Mouse (Mus musculus) intestine, embryonic 15.5 days (tissue): ENCODE measurements around the gene Ms4a12. TPM values are rescaled to one million over a fixed set of nuclear protein-coding genes. Genes with fewer than 3 reads are reported as not detected.

Experiments used
- ATAC-seq: fragments of 200-750 bp; cut with Nextera tagmentation; 2 replicates; pipeline ENCODE4 v1.8.0; 2017; ENCODE audit warnings: moderate TSS enrichment, moderate library complexity
- H3K27ac ChIP-seq: fragments of 300-500 bp; sonication (generic); 2 replicates; pipeline ENCODE4 v1.5.1; 2015; ENCODE audit warnings: mild to moderate bottlenecking, inconsistent platforms
- H3K27me3 ChIP-seq: fragments of 300-500 bp; sonication (generic); replicated peaks from 2 replicates; pipeline ENCODE4 v1.6.1; 2015; ENCODE audit warnings: inconsistent platforms
- H3K36me3 ChIP-seq: fragments of 300-500 bp; sonication (generic); 2 replicates; pipeline ENCODE4 v1.6.1; 2015; ENCODE audit warnings: inconsistent platforms
- H3K4me1 ChIP-seq: fragments of 300-500 bp; sonication (generic); replicated peaks from 2 replicates; pipeline ENCODE4 v1.6.1; 2015; ENCODE audit warnings: inconsistent platforms
- H3K4me2 ChIP-seq: fragments of 300-500 bp; sonication (generic); replicated peaks from 2 replicates; pipeline ENCODE4 v1.6.1; 2015; ENCODE audit warnings: mild to moderate bottlenecking, inconsistent platforms
- H3K4me3 ChIP-seq: fragments of 300-500 bp; sonication (generic); replicated peaks from 2 replicates; pipeline ENCODE4 v1.5.1; 2015; ENCODE audit warnings: inconsistent platforms
- H3K9ac ChIP-seq: fragments of 300-500 bp; sonication (generic); 2 replicates; pipeline ENCODE4 v1.6.1; 2015; ENCODE audit warnings: inconsistent platforms
- H3K9me3 ChIP-seq: fragments of 300-500 bp; sonication (generic); 2 replicates; pipeline ENCODE4 v1.6.1; 2016; ENCODE audit warnings: inconsistent platforms
- WGBS: fragments of 180-500 bp; shearing (Covaris S2); methylation state at CpG from one replicate; pipeline ENCODE4 v1.1.7; 2015; 5-methylcytosine and 5-hydroxymethylcytosine counted together
- polyA plus RNA-seq: library from polyadenylated mRNA; unstranded; fragments of >200 nt; fragmentation: Nextera tagmentation; extraction: Ambion mirVana; gene quantifications from 2 replicates; pipeline ENCODE4 v1.2.1, GENCODE M21; 2015

The Ms4a12 gene
- polyA plus RNA-seq, 1 experiment from 2014 or later, result 0.25 TPM

GRCm38 (mm10) chr19:11234921-11235735 is 2.9 kb upstream of the Ms4a12 start:
- Histone ChIP-seq H3K4me3 (no peak overlapping the region), H3K4me2 (0 out of 2 replicates have a peak overlapping the region, but pooled peaks have one; percentile 6), H3K27me3 (no peaks in the 10 kb centered on the region), H3K9me3 (no peaks in the 10 kb centered on the region), H3K4me1 (no peaks in the 10 kb centered on the region), H3K36me3 (no peaks in the 10 kb centered on the region), H3K27ac (peak overlapping the region; percentile 93), H3K9ac (no peak overlapping the region)
- 51% methylated on average over 5 of the region's 5 CpGs for WGBS
- peak; percentile 90 for ATAC-seq

- Histone ChIP-seq H3K4me2 (no peak overlapping the region), H3K27ac (peak overlapping the region; percentile 87), H3K4me1 (no peaks in the 10 kb centered on the region), H3K36me3 (no peaks in the 10 kb centered on the region), H3K9me3 (no peaks in the 10 kb centered on the region), H3K4me3 (no peak overlapping the region), H3K27me3 (no peaks in the 10 kb centered on the region), H3K9ac (no peak overlapping the region)
- ATAC-seq, result 0 out of 2 replicates have a peak, but pooled peaks have one; percentile 3
- WGBS, result 81% methylated on average over 5 of the region's 5 CpGs
Observed at GRCm38 (mm10) chr19:11234244-11234643, 2.0 kb upstream of the Ms4a12 start.

- no peaks in the 10 kb centered on the region for H3K4me1 ChIP-seq
- no peak within 1 kb of the TSS for H3K9ac ChIP-seq
- no peaks in the 10 kb centered on the region for H3K27me3 ChIP-seq
- no peak within 1 kb of the TSS for H3K27ac ChIP-seq
- no peaks in the 10 kb centered on the region for H3K36me3 ChIP-seq
- H3K4me2 ChIP-seq, result no peak within 1 kb of the TSS
- H3K4me3 ChIP-seq, result no peak within 1 kb of the TSS
- 67% methylated on average over 12 of the region's 12 CpGs for WGBS
- no peaks in the 10 kb centered on the region for H3K9me3 ChIP-seq
- no peak for ATAC-seq
Observed at GRCm38 (mm10) chr19:11196546-11196945, 35.7 kb downstream of the Ms4a12 start, which contains the start of gene Ms4a13. Gene Ms4a13 (minus strand): TSS chr19:11196737.

- H3K27ac ChIP-seq, result no peak overlapping the region
- H3K36me3 ChIP-seq, result no peaks in the 10 kb centered on the region
- no peak for ATAC-seq
- H3K4me3 ChIP-seq, result no peak overlapping the region
- no peaks in the 10 kb centered on the region for H3K4me1 ChIP-seq
- H3K27me3 ChIP-seq, result no peaks in the 10 kb centered on the region
- no peak overlapping the region for H3K4me2 ChIP-seq
- no peaks in the 10 kb centered on the region for H3K9me3 ChIP-seq
- WGBS, result 72% methylated on average over 1 of the region's 1 CpGs
- H3K9ac ChIP-seq, result no peak overlapping the region
Observed at GRCm38 (mm10) chr19:11192552-11192951, 39.7 kb downstream of the Ms4a12 start.

GRCm38 (mm10) chr19:11184121-11184520 is 48.1 kb downstream of the Ms4a12 start:
- Histone ChIP-seq H3K36me3 (no peaks in the 10 kb centered on the region), H3K9ac (no peak overlapping the region), H3K4me2 (no peak overlapping the region), H3K4me3 (no peak overlapping the region), H3K9me3 (no peaks in the 10 kb centered on the region), H3K4me1 (no peaks in the 10 kb centered on the region), H3K27ac (no peak overlapping the region), H3K27me3 (no peaks in the 10 kb centered on the region)
- 23% methylated on average over 5 of the region's 5 CpGs for WGBS
- ATAC-seq, result no peak

- no peaks in the 10 kb centered on the region for H3K4me1 ChIP-seq
- H3K4me2 ChIP-seq, result no peak overlapping the region
- no peak for ATAC-seq
- H3K27ac ChIP-seq, result no peak overlapping the region
- WGBS, result 75% methylated on average over 2 of the region's 2 CpGs
- no peak overlapping the region for H3K9ac ChIP-seq
- H3K9me3 ChIP-seq, result no peaks in the 10 kb centered on the region
- H3K4me3 ChIP-seq, result no peak overlapping the region
- no peaks in the 10 kb centered on the region for H3K36me3 ChIP-seq
- H3K27me3 ChIP-seq, result no peaks in the 10 kb centered on the region
Observed at GRCm38 (mm10) chr19:11177464-11177863, 54.8 kb downstream of the Ms4a12 start.

GRCm38 (mm10) chr19:11165172-11165571 is 67.1 kb downstream of the Ms4a12 start, which contains the start of gene 1700025F22Rik:
Gene 1700025F22Rik (minus strand): TSS chr19:11165320.
- Histone ChIP-seq H3K4me1 (no peaks in the 10 kb centered on the region), H3K9ac (no peak within 1 kb of the TSS), H3K27me3 (no peaks in the 10 kb centered on the region), H3K27ac (no peak within 1 kb of the TSS), H3K4me2 (no peak within 1 kb of the TSS), H3K4me3 (no peak within 1 kb of the TSS), H3K9me3 (no peaks in the 10 kb centered on the region), H3K36me3 (no peaks in the 10 kb centered on the region)
- whole genome bisulfite sequencing, result 43% methylated on average over 10 of the region's 10 CpGs
- ATAC-seq, result no peak

Other genes with a start within 250 kb of the Ms4a12 start
- gene Ms4a15, start 239.2 kb downstream of the Ms4a12 start, polyA plus RNA-seq, result 0.21 and 0.28 TPM in 2 replicates
- 33.2 and 37.9 TPM in 2 replicates for gene Ms4a18, start 214.4 kb downstream of the Ms4a12 start, polyA plus RNA-seq
- 21.8 and 23.7 TPM in 2 replicates for gene Ms4a8a, start 151.3 kb downstream of the Ms4a12 start, polyA plus RNA-seq
- gene 1700017D01Rik, start 101.6 kb downstream of the Ms4a12 start, polyA plus RNA-seq, result not detected in 2 replicates
- gene 1700025F22Rik, start 67.1 kb downstream of the Ms4a12 start, polyA plus RNA-seq, result not detected in 2 replicates
- not detected in 2 replicates for gene Ms4a13, start 35.7 kb downstream of the Ms4a12 start, polyA plus RNA-seq
- not detected in 2 replicates for gene Ms4a1, start 33.8 kb upstream of the Ms4a12 start, polyA plus RNA-seq
- not detected in 2 replicates for gene Ms4a5, start 51.4 kb upstream of the Ms4a12 start, polyA plus RNA-seq
- gene Ms4a14, start 82.0 kb upstream of the Ms4a12 start, polyA plus RNA-seq, result not detected in 2 replicates
- 4.9 and 5.0 TPM in 2 replicates for gene Ms4a7, start 103.7 kb upstream of the Ms4a12 start, polyA plus RNA-seq
- 7.8 and 8.0 TPM in 2 replicates for gene Ms4a4a, start 143.1 kb upstream of the Ms4a12 start, polyA plus RNA-seq
- 1.6 and 2.4 TPM in 2 replicates for gene Ms4a4c, start 172.3 kb upstream of the Ms4a12 start, polyA plus RNA-seq
- 0.46 and 0.53 TPM in 2 replicates for gene Ms4a4b, start 211.1 kb upstream of the Ms4a12 start, polyA plus RNA-seq
- 10.4 and 10.6 TPM in 2 replicates for gene Ms4a6c, start 236.9 kb upstream of the Ms4a12 start, polyA plus RNA-seq